Mouse (Mus musculus) forebrain, embryonic 16.5 days (tissue): Measurements from ENCODE around the gene Evi5. TPM values are rescaled to one million over a fixed set of nuclear protein-coding genes. Genes with fewer than 3 reads are reported as not detected.

Source experiments
- ATAC-seq: fragments of 200-750 bp; cut with Nextera tagmentation; 2 replicates; pipeline ENCODE4 v1.8.0; 2017; ENCODE audit warnings: mild to moderate bottlenecking, moderate library complexity
- H3K27ac ChIP-seq: fragments of 300-500 bp; sonication (generic); 2 replicates; pipeline ENCODE4 v1.5.1; 2014; ENCODE audit warnings: low read length, control low read depth
- H3K27me3 ChIP-seq: fragments of 300-500 bp; sonication (generic); replicated peaks from 2 replicates; pipeline ENCODE4 v1.6.1; 2014; ENCODE audit warnings: low read length; ENCODE audit not compliant: control insufficient read depth, insufficient read depth
- H3K36me3 ChIP-seq: fragments of 300-500 bp; sonication (generic); 2 replicates; pipeline ENCODE4 v1.6.1; 2014; ENCODE audit not compliant: control insufficient read depth, insufficient read depth
- H3K4me1 ChIP-seq: fragments of 300-500 bp; sonication (generic); replicated peaks from 2 replicates; pipeline ENCODE4 v1.6.1; 2014; ENCODE audit warnings: low read length; ENCODE audit not compliant: control insufficient read depth, insufficient read depth
- H3K4me2 ChIP-seq: fragments of 300-500 bp; sonication (generic); 2 replicates; pipeline ENCODE4 v1.6.1; 2014; ENCODE audit warnings: mild to moderate bottlenecking, low read length, control low read depth
- H3K4me3 ChIP-seq: fragments of 300-500 bp; sonication (generic); replicated peaks from 2 replicates; pipeline ENCODE4 v1.5.1; 2014; ENCODE audit warnings: mild to moderate bottlenecking, low read length, control low read depth
- H3K9ac ChIP-seq: fragments of 300-500 bp; sonication (generic); replicated peaks from 2 replicates; pipeline ENCODE4 v1.6.1; 2014; ENCODE audit warnings: low read depth, low read length, control low read depth
- H3K9me3 ChIP-seq: fragments of 300-500 bp; sonication (generic); 2 replicates; pipeline ENCODE4 v1.6.1; 2016; ENCODE audit warnings: low read length; ENCODE audit not compliant: control insufficient read depth
- WGBS: fragments of 180-500 bp; shearing (Covaris S2); extraction: QIAGEN DNeasy Blood & Tissue Kit; methylation state at CpG from one replicate; pipeline ENCODE4 v1.1.7; 2014; 5-methylcytosine and 5-hydroxymethylcytosine counted together
- polyA plus RNA-seq: library from polyadenylated mRNA; unstranded; fragments of >200 nt; fragmentation: Nextera tagmentation; extraction: Ambion mirVana; gene quantifications from 2 replicates; pipeline ENCODE4 v1.2.1, GENCODE M21; 2015

The Evi5 gene
- polyA plus RNA-seq, 1 experiment from 2014 or later, result 54.6 TPM

DNA sequence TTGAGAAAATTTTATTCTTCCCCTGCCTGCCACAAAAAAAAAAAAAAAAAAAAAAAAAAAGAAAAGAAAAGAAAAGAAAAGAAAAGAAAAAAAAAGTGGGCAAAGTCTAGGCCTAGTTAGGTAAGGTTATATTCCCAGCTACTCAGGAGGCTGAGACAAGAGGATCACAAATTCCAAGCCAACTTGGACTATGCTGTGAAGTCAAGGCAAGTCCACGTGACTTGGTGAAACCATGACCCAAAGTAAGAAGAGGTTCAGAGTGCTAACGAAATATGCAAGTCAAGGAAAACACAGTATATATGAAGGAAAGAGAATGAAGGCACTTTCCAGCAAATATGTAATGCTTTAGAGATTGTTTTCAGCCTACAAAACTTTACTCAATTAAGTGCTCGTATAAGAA, 82.4 kb downstream of the Evi5 start:
- no peak overlapping the region for H3K4me2 ChIP-seq
- no peak for ATAC-seq
- WGBS, result 95% methylated on average over 3 of the region's 3 CpGs
- no peaks in the 10 kb centered on the region for H3K4me1 ChIP-seq
- no peak overlapping the region for H3K9ac ChIP-seq
- H3K9me3 ChIP-seq, result no peaks in the 10 kb centered on the region
- H3K27me3 ChIP-seq, result no peaks in the 10 kb centered on the region
- H3K27ac ChIP-seq, result no peak overlapping the region
- peaks cover 4% of the 10 kb centered on the region; the same call in 1 of the 2 replicates for H3K36me3 ChIP-seq
- H3K4me3 ChIP-seq, result no peak overlapping the region

DNA sequence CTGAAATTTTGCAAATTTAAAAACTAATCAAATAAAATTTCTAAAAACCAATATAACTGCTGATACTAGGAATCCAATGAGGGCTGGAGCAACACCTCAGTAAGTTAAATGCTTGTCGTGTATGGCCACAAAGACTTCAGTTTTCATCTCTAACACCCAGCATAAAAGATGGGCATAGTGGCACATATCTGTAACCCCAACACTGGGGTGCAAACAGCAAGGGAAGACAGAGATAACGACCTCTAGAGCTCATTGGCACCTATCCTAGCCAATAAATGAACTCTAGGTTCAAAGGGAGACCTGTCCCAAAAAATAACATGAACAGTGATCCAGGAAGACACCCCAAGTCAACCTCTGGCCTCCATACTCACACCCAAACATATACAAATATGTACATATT, 82.9 kb downstream of the Evi5 start:
- no peak overlapping the region for H3K9ac ChIP-seq
- H3K27ac ChIP-seq, result no peak overlapping the region
- no peak overlapping the region for H3K4me3 ChIP-seq
- no peak for ATAC-seq
- H3K4me2 ChIP-seq, result no peak overlapping the region
- H3K9me3 ChIP-seq, result no peaks in the 10 kb centered on the region
- peaks cover 4% of the 10 kb centered on the region; the same call in 1 of the 2 replicates for H3K36me3 ChIP-seq
- no peaks in the 10 kb centered on the region for H3K4me1 ChIP-seq
- no peaks in the 10 kb centered on the region for H3K27me3 ChIP-seq
- 82% methylated on average over 2 of the region's 2 CpGs for WGBS

DNA sequence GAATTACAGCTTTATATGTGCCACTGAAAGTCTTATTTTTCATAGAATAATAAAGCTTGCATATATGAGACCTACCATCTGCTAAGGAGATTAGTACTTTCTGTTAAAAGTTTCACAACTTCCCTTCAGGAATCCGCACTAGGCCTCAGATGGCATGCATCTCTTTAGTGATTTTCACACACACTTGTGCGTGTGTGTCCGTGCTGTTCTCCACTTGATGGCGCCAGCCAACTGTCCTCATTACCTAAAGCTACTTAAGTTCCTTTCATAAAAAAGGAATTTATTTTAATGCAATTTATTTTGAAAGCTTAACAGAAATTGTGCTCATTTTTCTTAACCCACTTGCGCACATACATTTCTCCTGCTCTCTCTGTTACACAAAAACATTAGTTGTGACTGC, 85.4 kb downstream of the Evi5 start:
- Histone ChIP-seq H3K4me1 (no peaks in the 10 kb centered on the region), H3K9ac (no peak overlapping the region), H3K36me3 (0 out of 2 replicates have a peak, but pooled peaks cover 3% of the 10 kb centered on the region), H3K4me3 (no peak overlapping the region), H3K9me3 (no peaks in the 10 kb centered on the region), H3K4me2 (no peak overlapping the region), H3K27ac (no peak overlapping the region), H3K27me3 (no peaks in the 10 kb centered on the region)
- no peak for ATAC-seq
- 66% methylated on average over 5 of the region's 5 CpGs for WGBS

DNA sequence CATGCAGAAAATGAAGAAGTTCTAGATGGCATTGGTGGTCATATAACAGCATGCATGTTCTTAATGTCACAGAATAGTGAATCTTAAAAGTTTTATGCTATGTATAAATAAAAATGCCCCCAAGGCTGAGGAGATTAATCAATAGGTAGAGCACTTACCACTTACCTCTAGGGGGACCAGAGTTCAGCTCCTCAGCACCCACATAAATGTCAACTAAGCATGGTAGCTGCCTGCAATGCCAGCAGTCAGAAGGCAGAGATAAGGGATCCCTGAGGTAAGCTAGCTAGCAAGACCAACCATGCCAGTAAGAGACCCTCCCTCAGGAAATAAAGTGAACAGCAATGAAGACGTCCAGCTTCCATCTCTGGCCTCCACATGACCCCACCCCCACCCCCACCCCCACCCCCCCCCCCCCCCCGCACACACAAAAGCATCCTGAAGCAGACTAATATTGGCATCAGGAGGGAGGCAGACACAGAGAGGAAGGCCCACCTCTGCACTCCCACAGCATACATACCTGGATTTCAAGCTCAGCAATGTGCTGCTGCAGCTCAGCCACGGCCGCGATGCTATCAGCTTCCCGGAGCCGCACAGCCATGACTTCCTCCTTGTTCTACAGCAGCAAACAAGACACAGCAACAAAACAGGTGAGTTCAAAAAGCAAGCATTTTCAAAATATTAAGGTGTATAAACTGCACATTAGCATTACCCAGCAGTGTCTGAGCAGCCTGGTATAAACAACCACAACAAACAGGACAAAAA, 87.0 kb downstream of the Evi5 start:
- Histone ChIP-seq H3K27me3 (no peaks in the 10 kb centered on the region), H3K36me3 (0 out of 2 replicates have a peak, but pooled peaks cover 3% of the 10 kb centered on the region), H3K27ac (no peak overlapping the region), H3K4me1 (no peaks in the 10 kb centered on the region), H3K4me3 (no peak overlapping the region), H3K9ac (no peak overlapping the region), H3K4me2 (no peak overlapping the region), H3K9me3 (no peaks in the 10 kb centered on the region)
- WGBS, result 93% methylated on average over 6 of the region's 7 CpGs
- no peak for ATAC-seq

DNA sequence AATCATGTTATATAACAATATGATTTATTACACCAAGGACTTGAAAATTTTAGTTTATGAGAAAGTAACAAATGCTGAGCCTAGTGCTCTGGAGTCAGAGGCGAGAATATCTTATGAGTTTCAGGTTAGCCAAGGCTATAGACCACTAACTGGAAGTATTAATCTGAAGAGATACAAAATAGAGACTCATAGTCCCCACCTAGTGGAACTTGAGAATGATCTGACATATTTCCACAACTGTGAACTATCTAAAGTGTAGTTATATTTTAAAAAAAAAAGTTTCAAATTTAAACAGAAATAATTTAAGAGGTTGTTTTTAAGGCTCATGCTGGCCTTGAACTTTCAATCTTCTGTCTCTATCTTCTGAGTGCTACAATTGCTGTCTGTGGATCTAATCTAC, 92.5 kb downstream of the Evi5 start:
- ATAC-seq, result no peak

DNA sequence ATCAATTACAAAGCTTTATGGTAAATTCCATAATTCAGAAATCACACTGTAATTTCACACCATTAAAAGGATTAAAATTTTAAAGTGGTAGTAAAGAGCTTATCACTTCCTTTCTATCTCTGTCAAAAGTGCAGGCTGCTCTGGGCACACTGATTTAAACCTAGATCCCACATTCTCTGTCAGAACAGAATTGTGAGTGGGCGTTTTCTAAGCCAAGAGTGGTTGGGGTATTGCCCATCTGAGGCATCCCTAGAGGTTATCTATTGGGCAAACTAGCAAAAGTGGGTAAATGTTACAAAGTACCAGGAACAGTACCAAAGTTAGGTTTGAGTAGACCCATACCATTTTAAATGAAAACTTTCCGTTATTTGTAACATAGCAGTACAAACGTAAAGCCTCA, 96.1 kb downstream of the Evi5 start:
- Histone ChIP-seq H3K9ac (no peak overlapping the region), H3K4me2 (no peak overlapping the region), H3K9me3 (no peaks in the 10 kb centered on the region), H3K4me3 (no peak overlapping the region), H3K4me1 (no peaks in the 10 kb centered on the region), H3K27ac (no peak overlapping the region), H3K36me3 (no peaks in the 10 kb centered on the region), H3K27me3 (no peaks in the 10 kb centered on the region)
- ATAC-seq, result no peak
- WGBS, result 93% methylated on average over 3 of the region's 3 CpGs

More for the DNA sequence above, 92.5 kb downstream of the Evi5 start:
- Histone ChIP-seq H3K9me3 (no peaks in the 10 kb centered on the region), H3K36me3 (0 out of 2 replicates have a peak, but pooled peaks cover 3% of the 10 kb centered on the region), H3K4me2 (no peak overlapping the region), H3K4me3 (no peak overlapping the region), H3K4me1 (no peaks in the 10 kb centered on the region), H3K27ac (no peak overlapping the region), H3K27me3 (no peaks in the 10 kb centered on the region), H3K9ac (no peak overlapping the region)
- 97% methylated on average over 1 of the region's 1 CpGs for WGBS

DNA sequence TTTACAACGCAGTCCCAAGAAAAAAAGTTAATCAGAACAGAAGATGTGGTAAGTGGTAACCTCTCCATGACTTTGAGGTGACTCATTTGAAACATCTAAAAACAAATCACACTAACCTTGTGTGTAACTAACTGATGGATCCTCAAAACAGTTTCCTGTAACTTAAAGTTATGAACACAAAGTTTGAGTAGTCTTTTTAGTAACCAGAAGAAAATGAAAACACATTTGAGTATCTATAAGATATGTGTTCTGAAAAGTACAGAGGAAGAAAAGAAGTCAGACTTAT, 97.4 kb downstream of the Evi5 start:
- no peak for ATAC-seq
- Histone ChIP-seq H3K9ac (no peak overlapping the region), H3K9me3 (no peaks in the 10 kb centered on the region), H3K27me3 (no peaks in the 10 kb centered on the region), H3K36me3 (no peaks in the 10 kb centered on the region), H3K4me2 (no peak overlapping the region), H3K4me1 (no peaks in the 10 kb centered on the region), H3K4me3 (no peak overlapping the region), H3K27ac (no peak overlapping the region)
- WGBS, result 93% methylated on average over 1 of the region's 1 CpGs

DNA sequence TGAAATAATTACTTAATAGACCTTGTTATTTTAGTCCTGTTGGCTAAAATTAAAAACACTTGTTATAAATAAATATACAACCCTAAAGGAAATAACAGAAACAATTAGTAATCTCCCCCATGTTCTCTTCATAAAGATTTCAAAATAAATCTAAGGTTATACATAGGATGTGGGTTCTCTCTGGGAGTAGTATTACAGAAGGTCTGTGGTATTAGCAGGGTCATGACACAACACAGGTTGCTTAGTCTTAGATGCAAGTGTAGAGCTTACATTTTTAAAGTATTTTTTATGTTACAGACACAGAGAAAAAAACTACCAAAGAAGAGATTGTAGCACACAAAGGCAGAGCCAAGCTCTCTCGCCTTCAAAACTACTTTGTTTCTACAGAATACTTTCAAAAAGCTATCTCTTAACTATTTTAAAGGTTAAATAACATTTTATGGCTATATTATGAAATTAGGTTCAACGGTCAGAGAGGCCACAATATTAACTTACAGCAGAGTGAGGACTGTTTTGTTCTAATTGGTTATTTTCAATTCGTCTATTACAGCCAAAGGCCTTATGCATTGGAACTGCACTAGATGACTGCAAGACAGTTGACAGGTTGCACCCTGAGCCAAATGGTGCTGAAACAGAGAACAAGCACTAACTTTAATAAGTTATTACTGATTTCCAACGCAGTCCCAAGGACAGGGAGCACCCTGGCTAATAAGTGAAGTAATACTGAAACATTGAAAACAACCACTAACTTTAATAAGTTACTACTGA, 97.9 kb downstream of the Evi5 start:
- no peaks in the 10 kb centered on the region for H3K9me3 ChIP-seq
- no peaks in the 10 kb centered on the region for H3K4me1 ChIP-seq
- H3K27me3 ChIP-seq, result no peaks in the 10 kb centered on the region
- H3K4me2 ChIP-seq, result no peak overlapping the region
- WGBS, result 87% methylated on average over 4 of the region's 4 CpGs
- no peaks in the 10 kb centered on the region for H3K36me3 ChIP-seq
- no peak overlapping the region for H3K4me3 ChIP-seq
- no peak overlapping the region for H3K9ac ChIP-seq
- no peak overlapping the region for H3K27ac ChIP-seq
- ATAC-seq, result no peak

DNA sequence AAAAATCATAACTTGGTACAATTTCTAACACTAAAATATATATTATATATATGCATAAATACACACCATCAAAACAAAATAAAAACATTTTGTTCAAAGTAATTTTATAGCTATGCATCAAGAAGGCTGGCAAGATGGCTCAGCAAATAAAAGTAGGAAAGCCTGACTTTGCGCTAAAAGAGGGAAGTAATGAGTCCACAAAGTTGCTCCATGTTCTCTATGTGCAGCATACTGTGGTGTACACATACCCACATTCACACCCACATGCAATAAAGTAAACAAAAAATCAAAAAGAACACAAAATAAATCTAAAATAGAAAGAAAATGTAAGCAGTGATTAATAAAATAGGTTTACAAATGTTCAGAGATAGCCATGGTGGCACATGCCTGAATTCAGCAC, 99.0 kb downstream of the Evi5 start:
- H3K9me3 ChIP-seq, result no peaks in the 10 kb centered on the region
- H3K36me3 ChIP-seq, result no peaks in the 10 kb centered on the region
- no peak overlapping the region for H3K9ac ChIP-seq
- no peak overlapping the region for H3K4me3 ChIP-seq
- 98% methylated on average over 1 of the region's 1 CpGs for WGBS
- no peak for ATAC-seq
- no peak overlapping the region for H3K4me2 ChIP-seq
- H3K4me1 ChIP-seq, result no peaks in the 10 kb centered on the region
- no peak overlapping the region for H3K27ac ChIP-seq
- H3K27me3 ChIP-seq, result no peaks in the 10 kb centered on the region
